Mouse (Mus musculus) liver, embryonic 14.5 days (tissue): ENCODE results near the gene Rab43.

Source experiments
- CTCF ChIP-seq: IDR thresholded peaks from 2 replicates; pipeline ENCODE4 v1.5.1; 2016; ENCODE audit warnings: antibody characterized with exemption, low read depth, control low read depth
- EP300 ChIP-seq: IDR thresholded peaks from 2 replicates; pipeline ENCODE4 v1.6.1; 2016; ENCODE audit warnings: antibody characterized with exemption, low read depth

DNA sequence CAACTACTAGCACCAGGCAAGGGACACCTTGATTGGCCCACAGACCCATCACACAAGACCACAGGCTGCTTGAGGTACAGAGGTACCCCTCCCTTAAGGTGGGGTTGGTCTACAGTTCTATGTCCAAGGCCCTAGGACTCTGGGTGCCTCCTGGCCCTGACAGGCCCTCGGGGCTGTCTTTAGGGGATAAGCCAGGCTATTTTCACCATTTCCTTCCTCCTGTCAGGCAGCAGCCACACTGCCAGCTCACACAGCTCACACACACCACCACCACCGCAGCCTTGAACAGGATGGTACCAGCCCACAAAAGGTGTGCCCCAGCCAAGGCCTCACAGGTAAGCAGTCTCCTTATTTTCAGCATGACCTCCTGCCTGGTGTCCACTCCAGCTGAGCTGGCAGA is 34.1 kb downstream of the Rab43 start, which contains the start of gene Gp9:
- TF ChIP-seq EP300: no peak
- TF ChIP-seq CTCF: no peak
